Mouse (Mus musculus) stomach, postnatal 0 days (tissue): Measurements from ENCODE around the gene Galnt9. TPM values are rescaled to one million over a fixed set of nuclear protein-coding genes. Genes with fewer than 3 reads are reported as not detected.

ENCODE experiments used
- ATAC-seq: fragments of 200-750 bp; cut with Nextera tagmentation; 2 replicates; pipeline ENCODE4 v1.8.0; 2017; ENCODE audit not compliant: low FRiP score, low TSS enrichment
- DNase-seq: peaks from one replicate; pipeline ENCODE4 v3.0.0-alpha.2; 2016; ENCODE audit warnings: low spot score
- H3K27ac ChIP-seq: fragments of 300-500 bp; sonication (generic); replicated peaks from 2 replicates; pipeline ENCODE4 v1.5.1; 2014; ENCODE audit warnings: mild to moderate bottlenecking, control low read depth
- H3K27me3 ChIP-seq: fragments of 300-500 bp; sonication (generic); 2 replicates; pipeline ENCODE4 v1.6.1; 2014; ENCODE audit warnings: low read length; ENCODE audit not compliant: control insufficient read depth, insufficient read depth
- H3K36me3 ChIP-seq: fragments of 300-500 bp; sonication (generic); 2 replicates; pipeline ENCODE4 v1.6.1; 2014; ENCODE audit warnings: low read length, mixed read lengths; ENCODE audit not compliant: control insufficient read depth, insufficient read depth
- H3K4me1 ChIP-seq: fragments of 300-500 bp; sonication (generic); replicated peaks from 2 replicates; pipeline ENCODE4 v1.6.1; 2014; ENCODE audit warnings: antibody characterized with exemption; ENCODE audit not compliant: control insufficient read depth, insufficient read depth
- H3K4me2 ChIP-seq: fragments of 300-500 bp; sonication (generic); replicated peaks from 2 replicates; pipeline ENCODE4 v1.6.1; 2014; ENCODE audit warnings: low read depth, mild to moderate bottlenecking, control low read depth, moderate library complexity
- H3K4me3 ChIP-seq: fragments of 300-500 bp; sonication (generic); 2 replicates; pipeline ENCODE4 v1.5.1; 2014; ENCODE audit warnings: low read depth, low read length, control low read depth
- H3K9ac ChIP-seq: fragments of 300-500 bp; sonication (generic); 2 replicates; pipeline ENCODE4 v1.6.1; 2014; ENCODE audit warnings: mild to moderate bottlenecking, low read length, control low read depth, mixed read lengths
- H3K9me3 ChIP-seq: fragments of 300-500 bp; sonication (generic); 2 replicates; pipeline ENCODE4 v1.6.1; 2016; ENCODE audit warnings: low read length; ENCODE audit not compliant: control insufficient read depth
- CTCF ChIP-seq: IDR thresholded peaks from 2 replicates; pipeline ENCODE4 v1.5.1; 2016; ENCODE audit warnings: antibody characterized with exemption, low read depth, mild to moderate bottlenecking, moderate library complexity
- EP300 ChIP-seq: optimal IDR thresholded peaks from 2 replicates; pipeline ENCODE3; 2016; ENCODE audit warnings: antibody characterized with exemption
- WGBS: fragments of 180-500 bp; shearing (Covaris S2); extraction: QIAGEN DNeasy Blood & Tissue Kit; methylation state at CpG from one replicate; pipeline ENCODE4 v1.1.7; 2014; 5-methylcytosine and 5-hydroxymethylcytosine counted together
- polyA plus RNA-seq: library from polyadenylated mRNA; unstranded; fragments of >200 nt; fragmentation: Nextera tagmentation; extraction: Ambion mirVana; gene quantifications from 2 replicates; pipeline ENCODE4 v1.2.1, GENCODE M21; 2015

The Galnt9 gene
- polyA plus RNA-seq, 1 experiment from 2014 or later: 0.29 TPM

DNA sequence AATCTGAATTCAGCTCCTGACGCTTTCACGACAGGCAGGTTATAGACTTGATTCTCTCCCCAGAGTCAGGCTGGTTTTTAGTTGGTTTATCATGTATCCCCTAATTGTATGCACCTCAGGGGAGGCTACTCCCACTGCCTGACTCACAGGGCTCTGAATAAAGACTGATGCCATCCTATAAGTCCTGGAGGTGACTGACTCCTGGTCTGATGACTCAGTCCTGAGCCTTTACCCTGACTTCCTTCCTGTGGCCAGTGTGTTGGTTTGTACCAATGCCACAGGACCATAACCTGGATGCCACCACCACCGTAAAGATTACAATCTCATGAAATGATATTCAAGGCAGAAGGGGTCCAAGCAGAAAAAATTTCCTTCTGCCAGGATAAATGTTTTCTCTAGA lies 40.8 kb upstream of the Galnt9 start:
- Histone ChIP-seq H3K9me3 (no peaks in the 10 kb centered on the region), H3K27me3 (no peaks in the 10 kb centered on the region), H3K9ac (no peak overlapping the region), H3K4me2 (no peak overlapping the region), H3K4me3 (no peak overlapping the region), H3K36me3 (no peaks in the 10 kb centered on the region), H3K27ac (no peak overlapping the region), H3K4me1 (no peaks in the 10 kb centered on the region)
- no peak for ATAC-seq
- 88% methylated on average over 3 of the region's 3 CpGs for WGBS
- no peak for TF ChIP-seq CTCF
- TF ChIP-seq EP300: no peak
- no peak for DNase-seq

DNA sequence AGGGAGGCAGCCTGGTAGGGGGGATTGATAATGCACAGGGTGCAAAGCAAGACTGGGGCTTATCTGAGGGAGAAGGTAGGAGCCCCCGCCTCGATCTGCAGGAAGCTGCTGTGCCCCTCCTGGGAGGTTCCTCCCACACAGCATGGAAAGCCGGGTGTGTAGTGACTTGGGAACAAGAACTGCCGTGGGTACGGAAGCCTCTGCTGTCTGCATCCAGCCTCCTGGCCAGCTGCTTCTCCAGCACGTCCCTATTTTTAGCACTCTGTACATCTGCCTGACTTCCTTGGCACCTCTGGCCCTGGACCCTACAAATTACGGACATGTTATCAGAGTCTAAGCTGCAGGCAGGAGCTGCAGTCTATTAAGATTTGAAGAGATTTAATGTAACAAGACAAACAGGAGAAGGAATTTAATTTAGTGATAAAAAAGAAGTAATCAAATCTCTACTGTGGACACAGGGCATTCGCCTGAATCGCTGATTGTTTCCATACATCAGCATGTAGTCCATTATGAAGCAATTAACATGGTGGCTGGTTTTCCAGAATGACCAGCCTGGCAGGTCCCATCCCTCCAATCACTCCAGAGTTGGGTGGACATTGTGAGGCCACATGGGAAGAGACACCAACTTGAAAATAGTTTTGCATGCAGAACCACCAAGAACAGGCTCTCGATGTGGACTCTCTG lies 38.4 kb upstream of the Galnt9 start:
- Histone ChIP-seq H3K27me3 (no peaks in the 10 kb centered on the region), H3K36me3 (no peaks in the 10 kb centered on the region), H3K9me3 (no peaks in the 10 kb centered on the region), H3K4me2 (no peak overlapping the region), H3K4me3 (no peak overlapping the region), H3K9ac (no peak overlapping the region), H3K4me1 (no peaks in the 10 kb centered on the region), H3K27ac (no peak overlapping the region)
- WGBS: 55% methylated on average over 10 of the region's 10 CpGs
- ATAC-seq (no peak), DNase-seq (no peak)
- TF ChIP-seq CTCF: no peak
- TF ChIP-seq EP300: no peak

DNA sequence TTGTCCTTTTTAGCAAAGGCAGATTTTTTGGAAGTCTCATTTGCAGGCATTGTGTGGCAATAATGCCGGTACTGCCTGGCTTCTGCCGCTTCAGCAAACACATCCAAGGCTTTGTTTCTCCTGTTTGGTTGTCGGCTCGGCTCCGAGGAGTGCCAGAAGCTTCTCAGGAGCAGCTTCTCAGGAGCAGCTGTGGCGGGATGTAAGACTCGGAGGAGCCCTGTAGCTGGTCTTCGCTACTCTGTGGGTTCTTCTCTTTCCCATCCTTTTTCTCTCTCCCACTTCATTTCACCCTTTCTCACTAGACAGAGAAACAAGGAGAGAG lies 37.9 kb upstream of the Galnt9 start:
- H3K27ac ChIP-seq: no peak overlapping the region

DNA sequence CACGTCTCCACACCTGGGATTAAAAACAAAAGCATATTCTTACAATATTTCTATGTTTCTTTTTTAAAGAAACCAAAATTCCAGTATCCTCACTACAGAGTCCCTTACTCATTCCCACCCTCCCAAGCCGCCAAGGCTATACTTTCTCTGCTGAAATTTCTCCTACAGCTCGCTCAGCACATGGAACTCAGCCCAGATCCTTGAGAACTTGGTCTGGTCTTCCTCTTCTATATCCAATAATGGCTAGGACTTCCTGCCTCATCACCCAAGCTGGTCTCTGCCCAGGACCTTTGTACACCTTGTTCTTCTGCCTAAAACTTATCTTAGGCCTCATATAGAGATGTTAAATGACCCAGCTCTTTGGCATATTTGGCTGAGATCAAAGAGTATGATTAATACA lies 37.3 kb upstream of the Galnt9 start:
- DNase-seq (no peak), ATAC-seq (no peak)
- TF ChIP-seq CTCF (no peak), EP300 (no peak)
- Histone ChIP-seq H3K9ac (no peak overlapping the region), H3K4me2 (no peak overlapping the region), H3K9me3 (no peaks in the 10 kb centered on the region), H3K27me3 (no peaks in the 10 kb centered on the region), H3K27ac (no peak overlapping the region), H3K4me3 (no peak overlapping the region), H3K36me3 (no peaks in the 10 kb centered on the region), H3K4me1 (no peaks in the 10 kb centered on the region)
- 63% methylated on average over 3 of the region's 3 CpGs for WGBS

More for the DNA sequence above, 37.9 kb upstream of the Galnt9 start:
- Histone ChIP-seq H3K4me1 (no peaks in the 10 kb centered on the region), H3K27me3 (no peaks in the 10 kb centered on the region), H3K9ac (no peak overlapping the region), H3K4me2 (no peak overlapping the region), H3K9me3 (no peaks in the 10 kb centered on the region), H3K4me3 (no peak overlapping the region), H3K36me3 (no peaks in the 10 kb centered on the region)
- WGBS: 66% methylated on average over 8 of the region's 8 CpGs
- TF ChIP-seq EP300 (no peak), CTCF (no peak)
- DNase-seq: no peak
- ATAC-seq: no peak

DNA sequence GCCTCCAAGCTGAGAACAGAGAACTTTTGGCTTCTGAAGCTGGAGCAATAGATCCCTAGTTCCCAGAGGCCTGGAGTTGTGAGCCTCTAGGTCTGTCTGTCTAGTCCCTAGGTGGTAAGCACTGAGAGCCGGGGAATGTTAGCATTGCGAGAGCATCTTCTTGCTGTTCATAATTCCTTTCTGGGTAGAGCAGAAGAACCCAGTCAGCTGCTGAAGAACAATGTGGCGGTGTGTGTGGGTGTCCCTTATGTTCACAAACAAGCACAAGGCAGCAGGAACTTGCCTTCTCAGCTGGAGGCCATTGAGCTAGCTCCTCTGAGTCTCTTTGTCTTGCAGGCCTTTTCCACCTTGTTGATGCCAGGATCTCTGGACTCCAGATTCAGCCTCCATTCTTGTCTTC lies 36.2 kb upstream of the Galnt9 start:
- no peak for DNase-seq
- H3K4me1 ChIP-seq: no peaks in the 10 kb centered on the region
- 94% methylated on average over 3 of the region's 3 CpGs for WGBS
- no peak for TF ChIP-seq EP300
- TF ChIP-seq CTCF: no peak
- no peaks in the 10 kb centered on the region for H3K36me3 ChIP-seq
- no peak for ATAC-seq
- no peaks in the 10 kb centered on the region for H3K9me3 ChIP-seq
- no peak overlapping the region for H3K4me3 ChIP-seq
- H3K27me3 ChIP-seq: no peaks in the 10 kb centered on the region
- no peak overlapping the region for H3K27ac ChIP-seq
- no peak overlapping the region for H3K9ac ChIP-seq
- no peak overlapping the region for H3K4me2 ChIP-seq

DNA sequence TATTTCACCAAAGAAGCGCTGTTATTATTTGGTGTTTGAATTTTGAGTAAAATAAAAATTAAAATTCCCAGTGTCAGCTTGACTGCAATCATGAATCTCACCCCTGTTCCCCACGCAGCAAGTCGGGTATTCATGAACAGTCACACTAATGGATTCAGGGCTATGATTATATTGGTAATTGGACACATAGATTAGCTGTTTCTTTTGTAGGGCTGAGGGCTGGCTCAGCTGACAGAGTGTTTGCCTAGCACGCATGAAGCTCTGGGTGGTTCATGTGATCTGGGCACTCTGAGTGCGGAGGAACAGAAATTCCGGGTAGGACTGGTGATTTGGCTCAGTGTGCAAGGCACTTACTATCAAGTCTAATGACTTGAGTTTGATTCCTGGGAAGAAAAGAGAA lies 33.8 kb upstream of the Galnt9 start:
- no peak overlapping the region for H3K4me2 ChIP-seq
- DNase-seq (no peak), ATAC-seq (no peak)
- 78% methylated on average over 6 of the region's 6 CpGs for WGBS
- no peak overlapping the region for H3K9ac ChIP-seq
- no peaks in the 10 kb centered on the region for H3K27me3 ChIP-seq
- no peaks in the 10 kb centered on the region for H3K36me3 ChIP-seq
- no peaks in the 10 kb centered on the region for H3K4me1 ChIP-seq
- H3K4me3 ChIP-seq: no peak overlapping the region
- H3K27ac ChIP-seq: no peak overlapping the region
- no peaks in the 10 kb centered on the region for H3K9me3 ChIP-seq
- TF ChIP-seq CTCF (no peak), EP300 (no peak)
